Mouse (Mus musculus): ENCODE measurements around the gene Ndufc2. TPM values are rescaled to one million over a fixed set of nuclear protein-coding genes. Genes with fewer than 3 reads are reported as not detected.

Gene Ndufc2
- polyA plus RNA-seq, 1 experiment from 2014 or later, result 345 TPM

- ATAC-seq (ENCODE audit: insufficient read depth), result no peak
- no peak for TF ChIP-seq CTCF (IDR thresholded peaks at IDR 0.05; ENCODE audit: low read depth)
- Histone ChIP-seq H3K4me3 (ENCODE audit: low read depth, low read length) (no peak overlapping the region), H3K9ac (no peak overlapping the region), H3K4me2 (no peak overlapping the region), H3K27me3 (ENCODE audit: insufficient read depth, low read length) (no peaks in the 10 kb centered on the region), H3K4me1 (ENCODE audit: insufficient read depth) (peaks cover 13% of the 10 kb centered on the region), H3K9me3 (ENCODE audit: low read depth, low read length) (no peaks in the 10 kb centered on the region), H3K36me3 (ENCODE audit: insufficient read depth) (no peaks in the 10 kb centered on the region), H3K27ac (ENCODE audit: low read depth) (no peak overlapping the region)
- WGBS, result 62% methylated on average over 5 of the region's 5 CpGs
- DNase-seq, result peak; percentile 23
Measured at GRCm38 (mm10) chr7:97356875-97357276, 42.9 kb upstream of the Ndufc2 start.

- peaks cover 13% of the 10 kb centered on the region for H3K4me1 ChIP-seq (ENCODE audit: insufficient read depth)
Measured at GRCm38 (mm10) chr7:97357840-97358239, 42.0 kb upstream of the Ndufc2 start.

GRCm38 (mm10) chr7:97358347-97358746, 41.5 kb upstream of the Ndufc2 start:
- H3K9ac ChIP-seq, result no peak overlapping the region
- ATAC-seq (ENCODE audit: insufficient read depth) (no peak), DNase-seq (no peak)
- no peak overlapping the region for H3K4me2 ChIP-seq
- no peaks in the 10 kb centered on the region for H3K36me3 ChIP-seq (ENCODE audit: insufficient read depth)
- no peak for TF ChIP-seq CTCF (IDR thresholded peaks at IDR 0.05; ENCODE audit: low read depth)
- no peaks in the 10 kb centered on the region for H3K27me3 ChIP-seq (ENCODE audit: insufficient read depth, low read length)
- no peak overlapping the region for H3K4me3 ChIP-seq (ENCODE audit: low read depth, low read length)
- 86% methylated on average over 4 of the region's 4 CpGs for WGBS
- H3K9me3 ChIP-seq (ENCODE audit: low read depth, low read length), result no peaks in the 10 kb centered on the region
- no peak overlapping the region for H3K27ac ChIP-seq (ENCODE audit: low read depth)
- H3K4me1 ChIP-seq (ENCODE audit: insufficient read depth), result peaks cover 13% of the 10 kb centered on the region

More at GRCm38 (mm10) chr7:97357840-97358239, 42.0 kb upstream of the Ndufc2 start:
- ATAC-seq (ENCODE audit: insufficient read depth), result no peak
- WGBS, result 73% methylated on average over 3 of the region's 3 CpGs
- Histone ChIP-seq H3K9me3 (ENCODE audit: low read depth, low read length) (no peaks in the 10 kb centered on the region), H3K4me2 (no peak overlapping the region), H3K27me3 (ENCODE audit: insufficient read depth, low read length) (no peaks in the 10 kb centered on the region), H3K36me3 (ENCODE audit: insufficient read depth) (no peaks in the 10 kb centered on the region), H3K27ac (ENCODE audit: low read depth) (no peak overlapping the region), H3K9ac (no peak overlapping the region), H3K4me3 (ENCODE audit: low read depth, low read length) (no peak overlapping the region)
- no peak for DNase-seq
- TF ChIP-seq CTCF (IDR thresholded peaks at IDR 0.05; ENCODE audit: low read depth), result no peak

GRCm38 (mm10) chr7:97360166-97360565, 39.6 kb upstream of the Ndufc2 start:
- Histone ChIP-seq H3K27me3 (ENCODE audit: insufficient read depth, low read length) (no peaks in the 10 kb centered on the region), H3K4me1 (ENCODE audit: insufficient read depth) (peaks cover 8% of the 10 kb centered on the region), H3K27ac (ENCODE audit: low read depth) (no peak overlapping the region), H3K9me3 (ENCODE audit: low read depth, low read length) (no peaks in the 10 kb centered on the region), H3K4me3 (ENCODE audit: low read depth, low read length) (no peak overlapping the region), H3K4me2 (no peak overlapping the region), H3K9ac (no peak overlapping the region), H3K36me3 (ENCODE audit: insufficient read depth) (no peaks in the 10 kb centered on the region)
- ATAC-seq (ENCODE audit: insufficient read depth) (no peak), DNase-seq (no peak)
- no peak for TF ChIP-seq CTCF (IDR thresholded peaks at IDR 0.05; ENCODE audit: low read depth)
- WGBS, result 64% methylated on average over 5 of the region's 5 CpGs

DNA sequence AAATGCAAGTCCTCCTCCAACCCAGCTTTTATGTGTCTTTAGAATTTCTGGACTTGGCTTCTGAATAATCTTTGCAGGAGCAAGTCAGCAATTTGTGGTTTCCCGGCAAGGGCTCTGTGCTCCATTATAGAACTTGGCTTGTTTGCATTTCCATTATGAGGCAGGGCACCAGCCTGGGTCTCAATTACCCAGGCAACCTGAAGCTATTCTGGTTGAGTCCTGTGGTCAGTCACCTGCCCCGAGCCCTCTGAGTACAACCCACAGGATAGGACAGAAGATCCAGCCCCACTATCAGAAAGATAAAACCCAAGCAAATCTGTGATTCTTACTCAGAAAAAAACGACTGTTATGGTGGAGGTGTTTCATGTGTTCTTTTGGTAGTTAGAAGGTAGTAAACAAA, 38.8 kb upstream of the Ndufc2 start:
- no peak overlapping the region for H3K27ac ChIP-seq (ENCODE audit: low read depth)
- DNase-seq (no peak), ATAC-seq (ENCODE audit: insufficient read depth) (no peak)
- no peaks in the 10 kb centered on the region for H3K36me3 ChIP-seq (ENCODE audit: insufficient read depth)
- no peak overlapping the region for H3K4me2 ChIP-seq
- no peak overlapping the region for H3K9ac ChIP-seq
- no peaks in the 10 kb centered on the region for H3K9me3 ChIP-seq (ENCODE audit: low read depth, low read length)
- H3K4me1 ChIP-seq (ENCODE audit: insufficient read depth), result peaks cover under 1% of the 10 kb centered on the region
- H3K4me3 ChIP-seq (ENCODE audit: low read depth, low read length), result no peak overlapping the region
- WGBS, result 50% methylated on average over 3 of the region's 3 CpGs
- H3K27me3 ChIP-seq (ENCODE audit: insufficient read depth, low read length), result no peaks in the 10 kb centered on the region
- no peak for TF ChIP-seq CTCF (IDR thresholded peaks at IDR 0.05; ENCODE audit: low read depth)

DNA sequence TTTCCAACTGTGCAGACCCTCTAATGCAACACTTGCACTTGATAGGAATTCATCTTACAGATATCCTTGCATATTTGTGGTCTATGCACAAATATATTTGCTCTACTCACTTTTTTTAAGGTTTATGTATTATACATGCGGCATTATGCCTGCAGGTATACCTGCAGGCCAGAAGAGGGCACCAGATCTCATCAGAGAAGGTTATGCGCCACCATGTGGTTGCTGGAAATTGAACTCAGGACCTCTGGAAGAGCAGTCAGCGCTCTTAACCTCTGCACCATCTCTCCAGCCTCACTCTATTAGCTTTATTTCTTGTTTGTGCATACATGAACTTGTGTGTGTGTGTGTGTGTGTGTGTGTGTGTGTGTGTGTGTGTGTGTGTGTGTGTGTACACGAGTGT, 38.3 kb upstream of the Ndufc2 start:
- TF ChIP-seq CTCF (IDR thresholded peaks at IDR 0.05; ENCODE audit: low read depth), result peak; percentile 76
- Histone ChIP-seq H3K9me3 (ENCODE audit: low read depth, low read length) (no peaks in the 10 kb centered on the region), H3K4me3 (ENCODE audit: low read depth, low read length) (no peak overlapping the region), H3K27me3 (ENCODE audit: insufficient read depth, low read length) (no peaks in the 10 kb centered on the region), H3K27ac (ENCODE audit: low read depth) (no peak overlapping the region), H3K4me2 (no peak overlapping the region), H3K9ac (no peak overlapping the region), H3K4me1 (ENCODE audit: insufficient read depth) (no peaks in the 10 kb centered on the region; the same call in 1 of the 2 replicates), H3K36me3 (ENCODE audit: insufficient read depth) (no peaks in the 10 kb centered on the region)
- ATAC-seq (ENCODE audit: insufficient read depth), result no peak
- peak; percentile 78 for DNase-seq
- WGBS, result 25% methylated on average over 4 of the region's 4 CpGs

GRCm38 (mm10) chr7:97365887-97366286, 33.9 kb upstream of the Ndufc2 start:
- 65% methylated on average over 1 of the region's 1 CpGs for WGBS
- Histone ChIP-seq H3K27me3 (ENCODE audit: insufficient read depth, low read length) (no peaks in the 10 kb centered on the region), H3K27ac (ENCODE audit: low read depth) (no peak overlapping the region), H3K4me1 (ENCODE audit: insufficient read depth) (peaks cover 2% of the 10 kb centered on the region; the same call in 1 of the 2 replicates), H3K4me3 (ENCODE audit: low read depth, low read length) (no peak overlapping the region), H3K9ac (no peak overlapping the region), H3K4me2 (no peak overlapping the region), H3K9me3 (ENCODE audit: low read depth, low read length) (no peaks in the 10 kb centered on the region), H3K36me3 (ENCODE audit: insufficient read depth) (no peaks in the 10 kb centered on the region)
- no peak for TF ChIP-seq CTCF (IDR thresholded peaks at IDR 0.05; ENCODE audit: low read depth)
- no peak for ATAC-seq (ENCODE audit: insufficient read depth)
- no peak for DNase-seq

DNA sequence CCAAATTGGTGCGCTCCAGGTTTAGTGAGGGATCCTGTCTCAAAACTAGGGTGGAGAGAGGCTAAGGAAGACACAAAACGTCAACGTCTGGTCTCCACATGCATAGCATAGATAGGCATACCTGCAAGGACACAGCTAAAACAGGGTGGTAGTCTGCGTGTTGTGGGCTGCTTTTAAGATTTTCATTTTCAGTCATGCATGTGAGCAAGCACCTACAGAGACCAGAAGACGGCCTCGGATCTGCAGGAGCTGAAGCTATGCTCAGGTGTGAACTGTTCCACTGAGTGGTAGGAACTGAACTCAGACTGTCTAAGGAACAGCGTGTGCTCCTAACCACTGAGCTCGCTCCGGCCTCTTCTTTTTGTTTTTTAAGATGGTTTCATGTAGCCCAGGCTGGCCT, 24.7 kb upstream of the Ndufc2 start:
- Histone ChIP-seq H3K9ac (no peak overlapping the region), H3K27ac (ENCODE audit: low read depth) (no peak overlapping the region), H3K36me3 (ENCODE audit: insufficient read depth) (peaks cover 58% of the 10 kb centered on the region), H3K27me3 (ENCODE audit: insufficient read depth, low read length) (no peaks in the 10 kb centered on the region), H3K9me3 (ENCODE audit: low read depth, low read length) (no peaks in the 10 kb centered on the region), H3K4me2 (no peak overlapping the region), H3K4me1 (ENCODE audit: insufficient read depth) (peaks cover 5% of the 10 kb centered on the region; the same call in 1 of the 2 replicates), H3K4me3 (ENCODE audit: low read depth, low read length) (no peak overlapping the region)
- TF ChIP-seq CTCF (IDR thresholded peaks at IDR 0.05; ENCODE audit: low read depth), result no peak
- no peak for DNase-seq
- WGBS, result 96% methylated on average over 9 of the region's 9 CpGs
- no peak for ATAC-seq (ENCODE audit: insufficient read depth)

All from lung, embryonic 14.5 days (tissue).